Mouse (Mus musculus): ENCODE results near the gene Tle4.

The Tle4 gene

GRCm38 (mm10) chr19:14590154-14590553, 7.7 kb downstream of the Tle4 start:
- DNase-seq (ENCODE audit: low spot score in 2 of 2), result no peak

GRCm38 (mm10) chr19:14588221-14589123, 9.4 kb downstream of the Tle4 start:
- no peak for DNase-seq (ENCODE audit: low spot score in 2 of 2)

DNA sequence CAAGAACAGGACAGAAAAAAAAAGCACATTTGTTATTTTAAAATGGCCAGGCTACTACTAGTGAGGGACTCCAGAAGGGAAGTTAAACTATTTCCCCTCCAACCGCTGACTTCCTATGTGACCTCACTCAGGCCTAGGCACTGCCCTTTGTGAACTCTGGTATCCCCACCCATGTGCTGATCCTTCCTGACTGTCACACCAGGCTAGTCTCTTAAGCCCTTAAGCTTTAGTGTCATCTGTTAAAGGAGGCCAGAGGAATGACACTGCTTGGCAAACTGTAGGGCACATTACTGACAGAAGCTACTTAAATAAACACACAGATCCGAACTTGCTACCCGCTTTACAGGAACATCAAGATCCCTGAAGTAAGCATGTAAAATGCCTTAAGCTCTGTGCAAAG, 11.7 kb downstream of the Tle4 start:
- no peak for DNase-seq (ENCODE audit: low spot score in 2 of 2)

- no peak for DNase-seq (ENCODE audit: low spot score in 2 of 2)
Measured at GRCm38 (mm10) chr19:14585731-14586130, 12.1 kb downstream of the Tle4 start.

GRCm38 (mm10) chr19:14585235-14585634, 12.6 kb downstream of the Tle4 start:
- no peak for DNase-seq (ENCODE audit: low spot score in 2 of 2)

GRCm38 (mm10) chr19:14578698-14579097, 19.2 kb downstream of the Tle4 start:
- DNase-seq (ENCODE audit: low spot score in 2 of 2), result no peak

GRCm38 (mm10) chr19:14578016-14578415, 19.8 kb downstream of the Tle4 start:
- DNase-seq (ENCODE audit: low spot score in 2 of 2), result no peak

DNA sequence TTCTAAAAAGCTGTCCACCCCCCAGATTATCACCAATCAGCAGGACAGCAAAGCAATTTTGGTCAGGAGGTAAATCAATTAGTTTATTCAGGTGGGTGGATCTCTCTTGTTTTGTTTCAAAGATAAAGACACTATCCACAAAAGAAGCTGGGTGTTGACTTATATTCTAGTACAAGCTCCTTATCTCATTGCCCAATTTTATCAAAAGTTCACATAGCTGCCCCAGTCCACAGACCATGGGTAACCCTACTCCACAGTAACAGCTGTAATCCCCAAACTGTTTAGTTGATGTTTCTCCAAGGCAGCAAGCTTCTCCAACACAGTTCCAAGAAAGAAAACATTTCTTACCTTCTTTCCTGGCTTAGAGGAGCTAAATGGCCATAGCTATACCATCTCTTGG, 21.5 kb downstream of the Tle4 start:
- DNase-seq (ENCODE audit: low spot score in 2 of 2), result no peak

GRCm38 (mm10) chr19:14568879-14569278, 29.0 kb downstream of the Tle4 start:
- DNase-seq (ENCODE audit: low spot score in 2 of 2), result no peak

DNA sequence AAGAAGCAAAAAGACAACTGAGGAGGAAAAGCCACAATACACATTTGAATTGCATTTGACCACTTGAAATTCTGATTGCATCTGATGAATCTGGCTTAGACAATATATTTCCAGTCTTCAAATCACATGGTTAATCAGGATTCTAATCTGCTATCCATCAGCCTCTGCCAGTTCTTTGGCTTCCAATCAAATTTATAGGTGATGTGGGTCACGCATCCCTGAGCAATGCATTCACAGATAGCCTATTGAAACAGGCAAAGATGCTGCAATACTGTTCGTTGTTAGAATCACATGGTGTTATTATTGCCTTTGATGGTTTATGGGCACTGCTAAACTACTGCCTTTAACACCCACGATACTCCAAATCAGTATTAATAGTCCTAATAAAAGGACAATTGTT, 30.8 kb downstream of the Tle4 start:
- DNase-seq (ENCODE audit: low spot score in 2 of 2), result no peak

GRCm38 (mm10) chr19:14566564-14567021, 31.3 kb downstream of the Tle4 start:
- DNase-seq (ENCODE audit: low spot score in 2 of 2), result no peak

GRCm38 (mm10) chr19:14565424-14566069, 32.3 kb downstream of the Tle4 start:
- DNase-seq (ENCODE audit: low spot score in 2 of 2), result no peak

DNA sequence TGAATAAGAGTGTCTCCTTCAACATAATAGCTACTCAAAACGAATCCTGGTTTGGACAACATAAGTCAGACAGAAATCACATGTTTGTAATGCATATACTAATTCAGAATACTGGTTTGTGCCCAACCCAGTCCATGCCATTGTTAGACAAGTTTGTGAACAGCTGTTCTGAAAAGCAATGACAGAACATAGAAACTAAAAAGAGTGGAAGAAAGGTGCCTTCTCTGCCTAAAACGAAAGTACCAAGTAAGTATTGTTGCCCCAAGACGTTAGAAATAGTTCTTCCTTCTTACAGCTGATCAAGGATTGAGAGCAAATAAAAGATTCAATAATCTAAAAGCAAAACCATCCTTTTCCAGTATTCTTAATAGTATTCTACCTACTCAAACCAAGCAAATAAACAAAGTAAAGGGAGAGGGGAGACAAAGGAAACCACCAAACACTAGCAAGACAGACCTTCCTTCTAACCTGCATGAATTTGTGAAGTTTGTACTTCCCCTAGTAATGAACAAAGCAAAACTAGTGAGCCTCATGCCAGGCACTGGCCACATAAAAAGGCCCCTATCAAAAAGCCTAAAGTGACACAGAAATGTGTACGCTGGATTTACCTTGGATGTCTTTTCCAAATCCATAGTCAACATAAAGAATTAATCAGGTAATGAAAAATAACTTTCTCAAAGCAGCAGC, 34.4 kb downstream of the Tle4 start:
- DNase-seq (ENCODE audit: low spot score in 2 of 2), result no peak

- DNase-seq (ENCODE audit: low spot score in 2 of 2), result no peak
Measured at GRCm38 (mm10) chr19:14547871-14548270, 50.0 kb downstream of the Tle4 start.

GRCm38 (mm10) chr19:14547133-14547842, 50.6 kb downstream of the Tle4 start:
- DNase-seq (ENCODE audit: low spot score in 2 of 2), result no peak

DNA sequence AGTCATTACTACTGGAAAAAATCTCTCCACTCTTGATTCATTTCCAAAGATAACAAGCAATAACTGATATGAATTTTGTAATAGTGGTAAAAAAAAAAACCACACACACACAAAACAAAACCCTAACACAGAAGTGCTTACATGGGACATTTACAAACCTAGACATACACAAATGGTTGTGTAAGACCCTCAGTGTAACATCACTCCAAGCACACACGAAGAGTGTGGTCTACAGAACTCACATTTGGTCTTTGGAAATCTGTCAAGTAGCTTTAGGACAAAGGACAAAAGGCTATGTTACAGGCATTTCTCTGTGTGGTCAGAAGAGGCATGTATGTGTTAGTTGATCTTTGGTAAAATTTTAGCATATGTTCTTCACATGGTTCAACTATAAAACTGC, 52.4 kb downstream of the Tle4 start:
- no peak for DNase-seq (ENCODE audit: low spot score in 2 of 2)

GRCm38 (mm10) chr19:14543305-14543704, 54.5 kb downstream of the Tle4 start:
- DNase-seq (ENCODE audit: low spot score in 2 of 2), result no peak

- DNase-seq (ENCODE audit: low spot score in 2 of 2), result no peak
Measured at GRCm38 (mm10) chr19:14540678-14541077, 57.2 kb downstream of the Tle4 start.

- DNase-seq (ENCODE audit: low spot score in 2 of 2), result no peak
Measured at GRCm38 (mm10) chr19:14536676-14537075, 61.2 kb downstream of the Tle4 start.

- no peak for DNase-seq (ENCODE audit: low spot score in 2 of 2)
Measured at GRCm38 (mm10) chr19:14534447-14534846, 63.4 kb downstream of the Tle4 start.

- no peak for DNase-seq (ENCODE audit: low spot score in 2 of 2)
Measured at GRCm38 (mm10) chr19:14532861-14533260, 65.0 kb downstream of the Tle4 start.
